Mouse (Mus musculus): ENCODE measurements around the gene Hs6st3. TPM values are rescaled to one million over a fixed set of nuclear protein-coding genes. Genes with fewer than 3 reads are reported as not detected.

Hs6st3 gene
- polyA plus RNA-seq, 1 experiment from 2014 or later, result 0.26 TPM

- Histone ChIP-seq H3K4me2 (no peak overlapping the region), H3K9me3 (replicated peaks) (no peaks in the 10 kb centered on the region), H3K4me3 (no peak overlapping the region), H3K4me1 (replicated peaks) (no peaks in the 10 kb centered on the region), H3K36me3 (no peaks in the 10 kb centered on the region), H3K27ac (ENCODE audit: poor library complexity, severe bottlenecking) (no peak overlapping the region), H3K9ac (no peak overlapping the region), H3K27me3 (replicated peaks) (no peaks in the 10 kb centered on the region)
- WGBS, result 86% methylated on average over 11 of the region's 11 CpGs
- no peak for ATAC-seq (ENCODE audit: insufficient number of reproducible peaks, low FRiP score)
These were observed 660.4 kb downstream of the Hs6st3 start for GRCm38 (mm10) chr14:119798561-119798960.

- Histone ChIP-seq H3K4me2 (no peak overlapping the region), H3K9me3 (replicated peaks) (no peaks in the 10 kb centered on the region), H3K27me3 (replicated peaks) (no peaks in the 10 kb centered on the region), H3K27ac (ENCODE audit: poor library complexity, severe bottlenecking) (no peak overlapping the region), H3K4me1 (replicated peaks) (no peaks in the 10 kb centered on the region), H3K4me3 (no peak overlapping the region), H3K9ac (no peak overlapping the region), H3K36me3 (no peaks in the 10 kb centered on the region)
- no peak for ATAC-seq (ENCODE audit: insufficient number of reproducible peaks, low FRiP score)
- 80% methylated on average over 11 of the region's 11 CpGs for WGBS
These were observed 662.7 kb downstream of the Hs6st3 start for GRCm38 (mm10) chr14:119800856-119801255.

GRCm38 (mm10) chr14:119813898-119814297 lies 675.8 kb downstream of the Hs6st3 start:
- no peaks in the 10 kb centered on the region for H3K9me3 ChIP-seq (replicated peaks)
- whole genome bisulfite sequencing, result 85% methylated on average over 4 of the region's 4 CpGs
- H3K27me3 ChIP-seq (replicated peaks), result no peaks in the 10 kb centered on the region
- H3K36me3 ChIP-seq, result no peaks in the 10 kb centered on the region
- ATAC-seq (ENCODE audit: insufficient number of reproducible peaks, low FRiP score), result no peak
- no peak overlapping the region for H3K9ac ChIP-seq
- 0 out of 2 replicates have a peak, but pooled peaks cover 2% of the 10 kb centered on the region for H3K4me1 ChIP-seq (replicated peaks)
- H3K4me2 ChIP-seq, result no peak overlapping the region
- no peak overlapping the region for H3K4me3 ChIP-seq
- no peak overlapping the region for H3K27ac ChIP-seq (ENCODE audit: poor library complexity, severe bottlenecking)

- Histone ChIP-seq H3K4me2 (no peak overlapping the region), H3K4me3 (no peak overlapping the region), H3K9ac (no peak overlapping the region), H3K27ac (ENCODE audit: poor library complexity, severe bottlenecking) (no peak overlapping the region), H3K9me3 (replicated peaks) (no peaks in the 10 kb centered on the region), H3K36me3 (no peaks in the 10 kb centered on the region), H3K4me1 (replicated peaks) (0 out of 2 replicates have a peak, but pooled peaks cover 2% of the 10 kb centered on the region), H3K27me3 (replicated peaks) (no peaks in the 10 kb centered on the region)
- no peak for ATAC-seq (ENCODE audit: insufficient number of reproducible peaks, low FRiP score)
- 75% methylated on average over 5 of the region's 5 CpGs for WGBS
These were observed 677.5 kb downstream of the Hs6st3 start for GRCm38 (mm10) chr14:119815616-119816015.

GRCm38 (mm10) chr14:119820562-119820961 lies 682.4 kb downstream of the Hs6st3 start:
- H3K36me3 ChIP-seq, result no peaks in the 10 kb centered on the region
- no peak overlapping the region for H3K4me3 ChIP-seq
- H3K9me3 ChIP-seq (replicated peaks), result no peaks in the 10 kb centered on the region
- no peak overlapping the region for H3K9ac ChIP-seq
- H3K27me3 ChIP-seq (replicated peaks), result no peaks in the 10 kb centered on the region
- ATAC-seq (ENCODE audit: insufficient number of reproducible peaks, low FRiP score), result no peak
- no peak overlapping the region for H3K27ac ChIP-seq (ENCODE audit: poor library complexity, severe bottlenecking)
- H3K4me1 ChIP-seq (replicated peaks), result 0 out of 2 replicates have a peak, but pooled peaks cover 2% of the 10 kb centered on the region
- 50% methylated on average over 6 of the region's 6 CpGs for WGBS
- H3K4me2 ChIP-seq, result no peak overlapping the region

GRCm38 (mm10) chr14:119831165-119832011 lies 693.2 kb downstream of the Hs6st3 start:
- H3K9me3 ChIP-seq (replicated peaks), result no peaks in the 10 kb centered on the region
- H3K4me1 ChIP-seq (replicated peaks), result peaks cover 15% of the 10 kb centered on the region
- H3K4me3 ChIP-seq, result peak overlapping the region; percentile 18
- WGBS, result 33% methylated on average over 19 of the region's 19 CpGs
- no peak overlapping the region for H3K27ac ChIP-seq (ENCODE audit: poor library complexity, severe bottlenecking)
- no peak for ATAC-seq (ENCODE audit: insufficient number of reproducible peaks, low FRiP score)
- 0 out of 2 replicates have a peak overlapping the region, but pooled peaks have one; percentile 28 for H3K9ac ChIP-seq
- peak overlapping the region; percentile 59 for H3K4me2 ChIP-seq
- H3K27me3 ChIP-seq (replicated peaks), result no peaks in the 10 kb centered on the region
- no peaks in the 10 kb centered on the region for H3K36me3 ChIP-seq

- peak overlapping the region; percentile 18 for H3K4me3 ChIP-seq
These were observed 693.8 kb downstream of the Hs6st3 start for GRCm38 (mm10) chr14:119832012-119832325.

GRCm38 (mm10) chr14:119832940-119833339 lies 694.8 kb downstream of the Hs6st3 start:
- no peak overlapping the region for H3K9ac ChIP-seq
- ATAC-seq (ENCODE audit: insufficient number of reproducible peaks, low FRiP score), result no peak
- no peaks in the 10 kb centered on the region for H3K36me3 ChIP-seq
- WGBS, result 45% methylated on average over 9 of the region's 9 CpGs
- H3K4me1 ChIP-seq (replicated peaks), result peaks cover 15% of the 10 kb centered on the region
- no peaks in the 10 kb centered on the region for H3K27me3 ChIP-seq (replicated peaks)
- no peak overlapping the region for H3K4me2 ChIP-seq
- H3K27ac ChIP-seq (ENCODE audit: poor library complexity, severe bottlenecking), result no peak overlapping the region
- no peaks in the 10 kb centered on the region for H3K9me3 ChIP-seq (replicated peaks)
- H3K4me3 ChIP-seq, result no peak overlapping the region

More at GRCm38 (mm10) chr14:119832012-119832325, 693.8 kb downstream of the Hs6st3 start:
- Histone ChIP-seq H3K4me2 (peak overlapping the region; percentile 59), H3K36me3 (no peaks in the 10 kb centered on the region), H3K9ac (no peak overlapping the region), H3K4me1 (replicated peaks) (peaks cover 15% of the 10 kb centered on the region), H3K27ac (ENCODE audit: poor library complexity, severe bottlenecking) (no peak overlapping the region), H3K27me3 (replicated peaks) (no peaks in the 10 kb centered on the region), H3K9me3 (replicated peaks) (no peaks in the 10 kb centered on the region)
- ATAC-seq (ENCODE audit: insufficient number of reproducible peaks, low FRiP score), result no peak
- 74% methylated on average over 7 of the region's 7 CpGs for WGBS

GRCm38 (mm10) chr14:119834008-119834700 lies 696.0 kb downstream of the Hs6st3 start:
- Histone ChIP-seq H3K27ac (ENCODE audit: poor library complexity, severe bottlenecking) (no peak overlapping the region), H3K9me3 (replicated peaks) (no peaks in the 10 kb centered on the region), H3K9ac (no peak overlapping the region), H3K27me3 (replicated peaks) (no peaks in the 10 kb centered on the region), H3K4me3 (no peak overlapping the region), H3K4me1 (replicated peaks) (peaks cover 15% of the 10 kb centered on the region), H3K4me2 (no peak overlapping the region), H3K36me3 (no peaks in the 10 kb centered on the region)
- 52% methylated on average over 8 of the region's 8 CpGs for WGBS
- ATAC-seq (ENCODE audit: insufficient number of reproducible peaks, low FRiP score), result no peak

- H3K36me3 ChIP-seq, result no peaks in the 10 kb centered on the region
- H3K4me1 ChIP-seq (replicated peaks), result peaks cover 14% of the 10 kb centered on the region
- no peaks in the 10 kb centered on the region for H3K27me3 ChIP-seq (replicated peaks)
- no peaks in the 10 kb centered on the region for H3K9me3 ChIP-seq (replicated peaks)
- no peak overlapping the region for H3K4me2 ChIP-seq
- H3K4me3 ChIP-seq, result no peak overlapping the region
- no peak overlapping the region for H3K9ac ChIP-seq
- no peak overlapping the region for H3K27ac ChIP-seq (ENCODE audit: poor library complexity, severe bottlenecking)
- no peak for ATAC-seq (ENCODE audit: insufficient number of reproducible peaks, low FRiP score)
- WGBS, result 86% methylated on average over 3 of the region's 3 CpGs
These were observed 697.9 kb downstream of the Hs6st3 start for GRCm38 (mm10) chr14:119836051-119836450.

GRCm38 (mm10) chr14:119847540-119847939 lies 709.4 kb downstream of the Hs6st3 start:
- H3K36me3 ChIP-seq, result no peaks in the 10 kb centered on the region
- H3K4me1 ChIP-seq (replicated peaks), result peaks cover 11% of the 10 kb centered on the region
- no peaks in the 10 kb centered on the region for H3K27me3 ChIP-seq (replicated peaks)
- WGBS, result 27% methylated on average over 12 of the region's 12 CpGs
- H3K4me3 ChIP-seq, result 0 out of 2 replicates have a peak overlapping the region, but pooled peaks have one; percentile 6
- no peak for ATAC-seq (ENCODE audit: insufficient number of reproducible peaks, low FRiP score)
- no peak overlapping the region for H3K9ac ChIP-seq
- H3K4me2 ChIP-seq, result peak overlapping the region; percentile 57
- no peaks in the 10 kb centered on the region for H3K9me3 ChIP-seq (replicated peaks)
- H3K27ac ChIP-seq (ENCODE audit: poor library complexity, severe bottlenecking), result no peak overlapping the region
